Mouse (Mus musculus): ENCODE data around the gene Actl7b. TPM values are rescaled to one million over a fixed set of nuclear protein-coding genes. Genes with fewer than 3 reads are reported as not detected.

The Actl7b gene
- not detected for polyA plus RNA-seq (2017; shearing (Covaris generic))

GRCm38 (mm10) chr4:56741041-56741493 is at the start of gene Actl7b:
Actl7b (minus strand) TSS chr4:56741443.

GRCm38 (mm10) chr4:56743363-56744195 is 2.3 kb upstream of the Actl7b start, which contains the start of gene Actl7a:
Actl7a (plus strand) TSS chr4:56743413.

GRCm38 (mm10) chr4:56740020-56740485 is 1.2 kb downstream of the Actl7b start, which contains the start of gene Gm26657:
Gm26657 (plus strand) TSS chr4:56740070.

Other genes starting within 250 kb of the Actl7b start
- not detected for gene Gm26657, start 1.4 kb downstream of the Actl7b start, polyA plus RNA-seq (2017; shearing (Covaris generic))
- not detected for gene Actl7a, start 2.0 kb upstream of the Actl7b start, polyA plus RNA-seq (2017; shearing (Covaris generic))
- 41.6 TPM for gene Elp1, start 60.9 kb upstream of the Actl7b start, polyA plus RNA-seq (2017; shearing (Covaris generic))
- 25.7 TPM for gene Fam206a, start 60.9 kb upstream of the Actl7b start, polyA plus RNA-seq (2017; shearing (Covaris generic))
- 1.9 TPM for gene Ctnnal1, start 123.7 kb upstream of the Actl7b start, polyA plus RNA-seq (2017; shearing (Covaris generic))
- gene Tmem245, start 206.0 kb upstream of the Actl7b start, polyA plus RNA-seq (2017; shearing (Covaris generic)): 2.7 TPM
- not detected for gene Frrs1l, start 248.9 kb upstream of the Actl7b start, polyA plus RNA-seq (2017; shearing (Covaris generic))

Measured in CD4-positive, CD25-positive, alpha-beta regulatory T cell, adult 9 weeks (primary cell).